Mouse (Mus musculus): ENCODE results near the gene Aamdc. TPM values are rescaled to one million over a fixed set of nuclear protein-coding genes. Genes with fewer than 3 reads are reported as not detected.

Aamdc gene
- total RNA-seq, 1 experiment: 15.5 TPM

DNA sequence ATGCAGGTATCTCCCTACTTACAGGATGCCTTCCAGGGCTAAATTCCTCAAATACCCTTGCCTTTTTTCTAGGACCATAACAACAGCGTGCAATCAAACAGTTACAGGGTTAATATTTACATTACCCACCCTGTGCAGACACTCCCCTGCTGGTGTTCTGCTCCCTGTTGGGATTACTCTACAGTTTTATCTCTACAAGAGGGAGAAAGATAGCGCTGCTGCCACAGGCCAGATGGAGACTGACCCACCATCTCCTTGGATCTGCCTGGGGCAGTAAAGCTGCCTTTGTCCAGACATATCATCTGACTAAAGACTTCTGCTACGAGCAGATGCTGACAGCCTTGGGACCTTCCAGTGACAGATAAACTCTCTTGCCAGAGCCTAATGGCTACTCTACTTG is 11.2 kb upstream of the Aamdc start:
- in situ Hi-C loops (cut with MboI; ENCODE audit: low sequenced_read_pairs in 2 of 2, unreplicated experiment in 2 of 2): no loop called here
- H3K9ac ChIP-seq (ENCODE audit: insufficient read depth, low read depth, low read length, poor library complexity, severe bottlenecking): no peak overlapping the region
- TF ChIP-seq ZNF384 (IDR thresholded peaks at IDR 0.05; ENCODE audit: low read depth, low read length) (no peak), HCFC1 (IDR thresholded peaks at IDR 0.05; ENCODE audit: borderline replicate concordance, insufficient read depth, low read length) (no peak), CHD2 (IDR thresholded peaks at IDR 0.05; ENCODE audit: low read depth, low read length) (no peak), ZC3H11A (IDR thresholded peaks at IDR 0.05; ENCODE audit: borderline replicate concordance, low read depth, low read length) (no peak), MAFK (IDR thresholded peaks at IDR 0.05; ENCODE audit: insufficient read depth, low read depth, low read length) (no peak)

DNA sequence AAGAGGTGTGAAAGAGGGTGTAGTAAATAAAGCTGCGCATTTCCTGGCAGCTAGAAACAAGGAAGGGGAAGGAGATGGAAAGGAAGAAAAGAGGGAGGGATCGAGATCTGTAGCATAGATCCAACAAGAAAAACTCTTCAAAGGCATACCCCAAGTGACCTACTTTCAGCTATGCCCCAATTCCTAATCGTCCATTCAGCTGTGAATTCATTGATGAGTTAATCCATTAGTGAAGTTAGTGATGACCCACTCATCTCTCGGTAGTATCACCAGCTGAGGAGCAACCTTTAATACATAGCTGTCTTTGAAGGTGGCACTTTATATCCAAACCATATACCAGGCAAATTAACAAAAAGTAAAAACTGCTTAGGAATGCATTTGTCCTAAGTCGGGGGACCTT is 9.2 kb upstream of the Aamdc start:
- Histone ChIP-seq H3K4me1 (ENCODE audit: control insufficient read depth in 2 of 2, insufficient read depth in 2 of 2, low read length in 2 of 2, poor library complexity in 1 of 2) (peaks cover 9 to 22% of the 10 kb centered on the region in 2 experiments), H3K9ac (ENCODE audit: insufficient read depth, low read depth, low read length, poor library complexity, severe bottlenecking) (no peak overlapping the region), H3K36me3 (ENCODE audit: control insufficient read depth, insufficient read depth, low read length, poor library complexity, severe bottlenecking) (no peaks in the 10 kb centered on the region), H3K9me3 (ENCODE audit: control insufficient read depth, insufficient read depth, low read depth, low read length) (no peaks in the 10 kb centered on the region), H3K27ac (ENCODE audit: insufficient read depth, low read depth, low read length, poor library complexity, severe bottlenecking) (no peak overlapping the region; the same call in 1 of the 2 replicates), H3K4me3 (ENCODE audit: insufficient read depth in 1 of 2, low read depth in 1 of 2, low read length in 2 of 2, poor library complexity in 1 of 2, severe bottlenecking in 1 of 2) (no peak overlapping the region)
- in situ Hi-C loops (cut with MboI; ENCODE audit: low sequenced_read_pairs in 2 of 2, unreplicated experiment in 2 of 2): no loop called here
- DNase-seq (ENCODE audit: low read depth, low spot score): no peak
- TF ChIP-seq HCFC1 (IDR thresholded peaks at IDR 0.05; ENCODE audit: borderline replicate concordance, insufficient read depth, low read length) (no peak), ZNF384 (IDR thresholded peaks at IDR 0.05; ENCODE audit: low read depth, low read length) (no peak), MAFK (IDR thresholded peaks at IDR 0.05; ENCODE audit: insufficient read depth, low read depth, low read length) (no peak), ZC3H11A (IDR thresholded peaks at IDR 0.05; ENCODE audit: borderline replicate concordance, low read depth, low read length) (no peak), CHD2 (IDR thresholded peaks at IDR 0.05; ENCODE audit: low read depth, low read length) (no peak)

More for the DNA sequence above, 11.2 kb upstream of the Aamdc start:
- Histone ChIP-seq H3K9me3 (ENCODE audit: control insufficient read depth, insufficient read depth, low read depth, low read length) (no peaks in the 10 kb centered on the region), H3K4me3 (ENCODE audit: insufficient read depth in 1 of 2, low read depth in 1 of 2, low read length in 2 of 2, poor library complexity in 1 of 2, severe bottlenecking in 1 of 2) (no peak overlapping the region), H3K36me3 (ENCODE audit: control insufficient read depth, insufficient read depth, low read length, poor library complexity, severe bottlenecking) (no peaks in the 10 kb centered on the region), H3K27ac (ENCODE audit: insufficient read depth, low read depth, low read length, poor library complexity, severe bottlenecking) (no peak overlapping the region; the same call in 1 of the 2 replicates), H3K4me1 (ENCODE audit: control insufficient read depth in 2 of 2, insufficient read depth in 2 of 2, low read length in 2 of 2, poor library complexity in 1 of 2) (peaks cover 9 to 21% of the 10 kb centered on the region in 2 experiments; a peak in 3 of 4 replicates)
- DNase-seq (ENCODE audit: low read depth, low spot score): no peak

DNA sequence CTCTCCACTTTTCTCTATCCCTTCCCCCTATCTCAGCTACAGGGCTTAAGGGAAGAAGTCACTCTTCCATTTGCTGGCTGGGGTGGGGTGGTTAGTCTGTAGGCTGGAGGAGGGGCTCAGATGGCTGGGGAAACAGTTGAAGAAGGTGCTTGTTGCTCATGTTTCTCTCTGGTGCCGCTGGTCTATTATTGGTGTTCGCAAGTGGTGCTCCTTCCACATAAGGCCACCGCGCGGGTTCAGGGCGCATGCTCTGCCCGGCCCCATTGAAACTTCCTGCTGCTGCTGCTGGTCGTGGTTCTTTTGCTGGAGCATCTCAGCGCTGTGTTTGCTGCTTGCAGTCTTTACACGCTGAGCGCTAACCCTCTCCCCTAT is 1.5 kb upstream of the Aamdc start:
- in situ Hi-C loops (cut with MboI; ENCODE audit: low sequenced_read_pairs in 2 of 2, unreplicated experiment in 2 of 2): no loop called here
- peak overlapping the region; percentile 95; the same call in 1 of the 2 replicates for H3K27ac ChIP-seq (ENCODE audit: insufficient read depth, low read depth, low read length, poor library complexity, severe bottlenecking)
- peak overlapping the region; percentile 99 for H3K9ac ChIP-seq (ENCODE audit: insufficient read depth, low read depth, low read length, poor library complexity, severe bottlenecking)
- TF ChIP-seq CHD2 (IDR thresholded peaks at IDR 0.05; ENCODE audit: low read depth, low read length) (no peak), HCFC1 (IDR thresholded peaks at IDR 0.05; ENCODE audit: borderline replicate concordance, insufficient read depth, low read length) (no peak; the same call in 1 of the 2 replicates)
- no peaks in the 10 kb centered on the region for H3K36me3 ChIP-seq (ENCODE audit: control insufficient read depth, insufficient read depth, low read length, poor library complexity, severe bottlenecking)
- peak; percentile 62 for DNase-seq (ENCODE audit: low read depth, low spot score)
- H3K9me3 ChIP-seq (ENCODE audit: control insufficient read depth, insufficient read depth, low read depth, low read length): no peaks in the 10 kb centered on the region
- H3K4me3 ChIP-seq (ENCODE audit: insufficient read depth in 1 of 2, low read depth in 1 of 2, low read length in 2 of 2, poor library complexity in 1 of 2, severe bottlenecking in 1 of 2): peak overlapping the region; percentile 95 to 99
- H3K4me1 ChIP-seq (ENCODE audit: control insufficient read depth in 2 of 2, insufficient read depth in 2 of 2, low read length in 2 of 2, poor library complexity in 1 of 2): peaks cover 3 to 8% of the 10 kb centered on the region in 2 experiments; a peak in 2 of 4 replicates

DNA sequence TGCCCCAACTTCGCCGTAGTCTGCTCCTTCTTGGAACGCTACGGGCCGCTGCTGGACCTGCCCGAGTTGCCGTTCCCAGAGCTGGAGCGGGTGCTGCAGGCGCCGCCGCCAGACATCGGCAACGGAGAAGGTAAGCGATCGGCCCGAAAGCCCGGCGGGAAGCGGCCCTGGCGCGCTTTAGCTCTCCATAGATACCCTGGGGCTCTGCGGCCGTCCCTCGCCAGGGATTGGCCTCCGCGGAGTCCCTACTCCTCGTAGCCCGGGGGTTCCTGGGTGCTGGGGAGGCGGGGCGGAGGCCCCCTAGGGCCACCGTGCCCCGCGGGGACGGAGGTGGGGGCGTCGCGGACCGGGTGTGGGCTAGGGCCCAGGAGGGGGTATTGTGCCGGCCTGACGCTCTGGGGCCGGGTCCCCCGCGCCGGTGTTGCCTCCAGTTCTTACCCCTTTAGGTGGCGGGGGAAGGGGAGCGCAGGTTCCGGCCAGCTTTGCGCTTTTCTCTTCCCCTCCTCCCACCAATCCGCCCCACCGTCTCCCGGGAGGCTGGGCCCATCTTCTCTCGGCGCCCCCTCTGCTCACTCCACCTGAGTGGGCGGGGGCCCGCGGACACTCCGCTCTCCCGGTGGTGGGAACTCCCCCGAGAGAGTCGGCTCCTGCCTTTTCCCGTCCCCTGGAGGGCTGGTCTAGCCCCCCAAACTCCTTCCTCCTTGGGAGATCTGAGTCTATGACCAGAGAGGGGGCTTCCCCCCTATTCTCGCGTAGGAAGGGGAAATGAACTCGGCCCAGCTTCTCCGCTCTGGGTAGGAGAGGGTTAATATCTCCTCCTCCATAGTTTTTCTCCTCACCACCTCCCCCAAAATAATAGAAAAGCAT is 912 bp upstream of the Aamdc start:
- peak overlapping the region; percentile 95 to 99 for H3K4me3 ChIP-seq (ENCODE audit: insufficient read depth in 1 of 2, low read depth in 1 of 2, low read length in 2 of 2, poor library complexity in 1 of 2, severe bottlenecking in 1 of 2)
- H3K9ac ChIP-seq (ENCODE audit: insufficient read depth, low read depth, low read length, poor library complexity, severe bottlenecking): peak overlapping the region; percentile 99
- peak overlapping the region; percentile 95 for H3K27ac ChIP-seq (ENCODE audit: insufficient read depth, low read depth, low read length, poor library complexity, severe bottlenecking)
- no peak for DNase-seq (ENCODE audit: low read depth, low spot score)
- H3K4me1 ChIP-seq (ENCODE audit: control insufficient read depth in 2 of 2, insufficient read depth in 2 of 2, low read length in 2 of 2, poor library complexity in 1 of 2): peaks cover 3 to 8% of the 10 kb centered on the region in 2 experiments; a peak in 2 of 4 replicates
- H3K36me3 ChIP-seq (ENCODE audit: control insufficient read depth, insufficient read depth, low read length, poor library complexity, severe bottlenecking): no peaks in the 10 kb centered on the region
- TF ChIP-seq ZC3H11A (IDR thresholded peaks at IDR 0.05; ENCODE audit: borderline replicate concordance, low read depth, low read length) (no peak), HCFC1 (IDR thresholded peaks at IDR 0.05; ENCODE audit: borderline replicate concordance, insufficient read depth, low read length) (no peak; the same call in 1 of the 2 replicates), MAFK (IDR thresholded peaks at IDR 0.05; ENCODE audit: insufficient read depth, low read depth, low read length) (no peak), CHD2 (IDR thresholded peaks at IDR 0.05; ENCODE audit: low read depth, low read length) (no peak), ZNF384 (IDR thresholded peaks at IDR 0.05; ENCODE audit: low read depth, low read length) (no peak)
- no peaks in the 10 kb centered on the region for H3K9me3 ChIP-seq (ENCODE audit: control insufficient read depth, insufficient read depth, low read depth, low read length)
- in situ Hi-C loops (cut with MboI; ENCODE audit: low sequenced_read_pairs in 2 of 2, unreplicated experiment in 2 of 2): no loop called here

Data from ES-E14 (cell line).